Mouse (Mus musculus) ZHBTc4 (cell line): Measurements from ENCODE around the gene 2510002D24Rik.
"Not testable (repeated sequence)": the region's sequence is repeated elsewhere in the genome, so short reads cannot be mapped to it uniquely, and the experiment has no call there.

Experiments used
- DNase-seq: peaks from one replicate; pipeline ENCODE4 v3.0.0-alpha.2; 2011; ENCODE audit warnings: low read depth, low spot score

2510002D24Rik gene

DNA sequence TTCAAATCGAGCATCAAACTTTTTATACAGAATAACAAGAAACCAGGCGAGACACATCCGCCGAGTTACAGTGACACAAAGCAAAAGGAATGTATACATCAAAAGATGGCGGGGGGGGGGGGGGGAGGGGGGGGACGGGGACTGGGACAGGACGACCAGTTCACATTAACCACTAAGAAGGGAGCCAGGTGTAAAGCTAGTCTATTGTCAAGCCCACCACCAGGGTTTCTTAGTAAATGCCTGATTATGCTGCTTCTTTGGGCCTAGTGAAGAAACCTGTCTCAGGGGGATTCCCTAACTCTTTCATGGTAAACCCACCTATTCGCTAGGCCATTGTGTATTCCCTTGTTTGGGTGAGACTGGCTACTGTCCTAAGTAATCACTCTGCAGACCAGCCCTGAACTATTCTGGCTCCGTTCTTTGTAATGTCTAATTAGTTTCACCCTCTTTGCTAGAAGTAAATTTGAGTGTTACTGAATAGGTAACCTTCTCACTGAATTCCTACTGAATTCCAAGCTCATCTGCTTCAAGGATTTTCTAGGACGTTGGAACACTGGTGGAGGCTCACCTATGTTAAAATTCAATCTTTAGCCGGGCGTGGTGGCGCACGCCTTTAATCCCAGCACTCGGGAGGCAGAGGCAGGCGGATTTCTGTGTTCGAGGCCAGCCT is 13.3 kb downstream of the 2510002D24Rik start:
- DNase-seq: peak; percentile 84

DNA sequence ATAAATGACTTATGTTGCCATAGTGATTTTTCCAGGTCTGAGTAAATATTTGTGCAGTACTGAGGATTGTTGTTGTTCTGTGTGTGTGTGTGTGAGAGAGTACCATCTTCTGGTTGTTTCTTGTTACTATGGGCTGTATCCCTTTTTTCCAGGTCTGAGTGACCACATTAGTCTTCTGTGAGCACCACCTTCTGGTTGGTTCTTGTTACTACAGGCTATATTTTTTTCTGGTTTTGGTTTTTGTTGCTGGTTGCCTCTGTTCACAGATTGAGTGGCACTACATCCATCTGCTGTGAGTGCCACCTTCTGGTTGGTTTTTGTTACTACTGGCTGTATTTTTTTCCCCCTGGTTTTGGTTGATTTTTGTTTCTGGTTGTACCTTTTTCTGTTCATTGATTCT is 22.2 kb downstream of the 2510002D24Rik start:
- peak; percentile 96 for DNase-seq

DNA sequence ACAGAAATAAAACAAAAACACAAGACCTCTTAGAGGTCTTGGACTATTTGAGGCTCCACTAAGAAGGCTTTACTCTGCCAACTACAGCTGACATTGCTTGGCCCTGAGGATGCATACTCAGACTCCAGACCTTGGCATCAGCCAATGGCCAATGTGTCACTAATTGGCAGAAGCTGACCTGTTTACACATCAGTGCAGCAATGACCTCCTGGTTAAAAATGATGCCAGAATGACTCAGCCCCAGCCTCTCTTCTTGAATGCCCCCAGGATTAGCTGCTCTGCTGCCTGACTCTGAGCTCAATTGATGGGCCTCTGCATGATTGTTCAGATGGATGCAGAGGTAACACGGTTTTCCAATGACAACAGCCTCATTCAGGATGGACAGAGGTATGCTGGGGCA is 23.8 kb downstream of the 2510002D24Rik start:
- DNase-seq: no peak

DNA sequence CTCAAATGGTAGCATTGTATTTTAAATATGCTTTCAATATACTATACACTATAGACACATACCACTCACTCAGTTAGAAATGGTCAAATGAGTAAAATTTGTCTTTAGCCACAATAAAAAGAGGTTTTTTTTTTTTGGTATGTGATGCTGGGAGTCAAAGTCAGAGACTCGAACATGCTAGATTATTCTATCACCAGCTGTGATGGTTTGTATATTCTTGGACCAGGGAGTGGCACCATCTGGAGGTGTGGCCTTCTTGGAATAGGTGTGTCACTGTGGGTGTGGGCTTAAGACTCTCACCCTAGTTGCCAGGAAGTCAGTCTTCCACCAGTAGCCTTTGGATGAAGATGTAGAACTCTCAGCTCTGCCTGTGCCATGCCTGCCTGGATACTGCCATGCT is 34.1 kb downstream of the 2510002D24Rik start:
- DNase-seq: not testable (repeated sequence)

DNA sequence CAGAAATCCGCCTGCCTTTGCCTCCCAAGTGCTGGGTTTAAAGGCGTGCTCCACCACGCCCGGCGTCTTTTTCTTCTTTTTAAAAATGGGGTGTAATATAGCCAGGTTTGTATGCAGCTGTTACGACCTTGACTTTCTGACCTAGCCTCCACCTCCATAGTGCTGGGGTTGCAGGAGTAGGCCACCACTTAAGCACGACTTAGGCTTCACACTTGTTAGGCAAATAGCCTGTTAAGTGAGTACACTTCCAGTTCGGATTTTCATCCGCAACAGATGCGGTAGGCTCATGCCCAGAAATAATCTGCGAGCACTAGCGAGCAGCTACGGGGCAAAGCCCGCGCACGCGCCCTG is 39.7 kb downstream of the 2510002D24Rik start:
- no peak for DNase-seq

DNA sequence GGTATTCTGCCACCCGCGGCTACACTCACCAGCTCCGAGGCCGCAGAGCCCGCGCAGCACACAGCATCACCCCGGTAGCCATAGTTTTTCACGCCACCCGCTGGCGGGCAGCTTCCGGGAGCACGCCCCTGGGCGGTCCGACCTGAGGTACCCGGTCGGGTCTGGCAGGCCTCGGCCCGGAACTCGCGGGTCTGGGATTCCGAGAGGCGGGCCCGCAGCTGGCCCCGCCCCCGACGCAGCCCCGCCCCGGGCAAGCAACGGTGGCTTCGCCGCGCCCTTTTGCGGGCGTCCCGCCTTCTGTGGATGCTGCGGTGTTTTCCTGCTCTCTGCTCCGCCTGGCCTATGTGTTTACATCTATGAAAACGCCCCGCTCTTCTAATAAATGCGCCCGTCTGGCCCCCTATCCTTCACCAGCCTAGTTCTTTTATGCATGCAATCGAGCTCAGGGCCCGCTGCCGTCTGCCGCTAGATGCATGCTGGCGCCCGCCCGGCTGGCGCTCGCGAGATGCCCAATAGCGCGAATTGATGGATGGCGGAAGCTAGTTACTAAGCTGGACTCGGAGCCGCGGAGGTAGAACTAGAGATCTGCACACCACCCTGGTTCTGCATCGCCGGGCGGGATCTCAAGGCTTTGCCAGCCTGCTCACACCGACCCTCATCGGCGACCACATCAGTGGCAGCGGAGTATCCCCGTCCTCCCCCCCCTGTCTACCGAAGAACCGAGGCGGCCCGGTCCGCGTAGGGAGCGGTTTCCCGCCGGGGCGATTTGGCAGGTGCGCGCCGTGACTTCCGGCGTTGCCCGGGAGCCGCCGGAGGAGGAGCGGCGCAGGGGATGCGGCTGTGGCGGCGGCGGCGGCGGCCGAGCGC is 40.3 kb downstream of the 2510002D24Rik start, which contains the start of the genes Mrpl40 and Hira:
Mrpl40 (minus strand) TSS at position 421 of the 867 bp plus-strand sequence.
Hira (plus strand) TSS at position 596 of the 867 bp plus-strand sequence.
- DNase-seq: peak; percentile 99

DNA sequence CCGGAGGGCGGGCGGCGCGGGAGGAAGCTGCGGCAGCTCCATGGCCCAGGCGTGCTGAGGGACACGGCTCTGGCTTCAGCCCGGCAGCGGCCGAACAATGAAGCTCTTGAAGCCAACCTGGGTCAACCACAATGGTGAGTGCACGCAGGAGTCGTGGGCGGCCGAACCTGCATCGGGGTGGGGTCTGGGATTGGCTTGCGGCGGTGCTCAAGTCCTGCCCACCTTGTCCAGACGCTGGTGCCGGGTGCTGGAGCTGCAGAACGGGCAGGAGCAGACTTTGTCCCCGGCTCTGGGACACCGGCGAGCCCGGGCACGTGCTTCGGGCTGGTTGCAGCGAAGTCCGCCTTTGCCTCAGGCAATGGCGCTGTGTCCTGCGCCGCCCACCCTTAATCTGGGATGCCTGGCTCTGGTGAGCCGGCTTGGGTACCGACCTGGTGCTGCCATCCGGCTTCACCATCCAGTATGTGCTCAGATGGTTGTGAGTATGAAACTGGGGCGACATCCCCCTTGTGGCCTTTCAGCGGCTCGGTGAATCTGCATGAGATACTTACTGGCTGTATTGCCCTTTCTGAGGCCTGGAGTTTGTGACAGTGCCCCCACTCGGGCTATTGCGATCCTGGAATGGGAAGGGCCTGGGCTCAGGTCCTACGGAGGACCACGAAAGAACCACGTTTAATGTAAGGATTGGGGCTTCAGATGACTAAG is 41.2 kb downstream of the 2510002D24Rik start:
- peak; percentile 93 for DNase-seq

DNA sequence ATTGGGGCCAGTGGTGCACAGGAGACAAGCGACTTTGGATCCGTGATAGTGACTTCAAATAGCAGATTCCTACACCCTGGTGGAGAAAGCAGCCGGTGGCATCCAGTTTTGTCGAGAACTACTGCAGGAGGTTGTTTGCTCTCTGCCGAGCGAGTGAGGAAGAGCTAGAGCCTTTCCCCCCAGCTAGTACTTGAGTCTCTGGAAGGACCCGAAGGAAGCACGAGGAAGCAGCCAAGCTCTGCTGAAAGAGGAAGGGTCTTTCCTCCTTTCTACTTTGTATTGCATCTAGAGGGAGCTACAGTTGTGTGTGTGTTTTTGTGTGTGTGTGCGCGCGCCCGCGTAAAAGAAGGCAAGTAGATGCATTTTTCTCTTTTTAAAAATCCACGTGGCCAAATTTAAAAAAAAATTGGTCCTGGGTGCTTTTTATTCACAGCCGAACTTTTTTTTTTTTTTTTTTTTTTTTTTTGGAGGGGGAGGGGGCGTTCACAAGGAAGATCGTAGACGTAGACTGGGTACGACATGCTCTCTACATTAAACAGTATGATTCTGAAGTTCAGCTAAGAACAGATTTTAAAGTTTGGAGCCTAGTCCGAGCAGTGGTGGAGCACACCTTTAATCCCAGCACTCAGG is 41.8 kb downstream of the 2510002D24Rik start:
- DNase-seq: peak; percentile 87

DNA sequence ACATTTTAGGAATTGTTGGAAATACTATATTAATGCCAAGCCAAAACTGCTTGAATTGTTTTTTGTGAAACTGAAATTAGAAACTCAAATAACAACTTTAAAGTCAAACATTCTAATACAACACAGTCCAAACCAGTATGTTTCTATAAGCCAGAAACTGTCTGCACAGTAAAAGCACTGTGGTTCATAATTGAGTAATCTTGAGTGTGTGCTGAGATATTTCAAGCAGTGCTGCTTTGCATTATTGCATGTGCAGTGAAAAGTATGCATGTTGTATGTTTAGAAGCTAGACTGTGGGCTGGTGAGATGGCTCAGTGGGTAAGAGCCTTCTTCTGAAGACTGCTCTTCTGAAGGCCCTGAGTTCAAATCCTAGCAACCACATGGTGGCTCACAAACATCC is 47.7 kb downstream of the 2510002D24Rik start:
- no peak for DNase-seq
